Comparison of ENCODE assay signal across 22 mouse cellular contexts in the genomic region with DNA sequence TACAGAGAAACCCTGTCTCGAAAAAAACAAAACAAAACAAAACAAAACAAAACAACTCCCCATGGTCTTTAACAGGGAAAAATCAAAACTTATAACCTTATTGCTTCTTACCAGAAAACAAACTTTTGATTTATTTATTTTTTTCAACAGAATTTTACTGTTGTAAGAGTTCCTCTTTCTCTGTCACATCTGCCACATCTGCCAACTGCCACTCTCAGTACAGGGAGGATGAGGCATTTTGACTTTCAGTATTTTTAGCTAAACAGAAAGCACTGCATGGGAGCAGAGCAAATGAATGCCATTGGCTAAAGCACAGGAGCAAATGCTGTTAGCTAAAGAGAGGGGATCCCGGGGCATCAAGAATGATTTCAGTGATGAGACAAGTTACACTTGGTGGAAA.
DNase-seq lines count a peak whose midpoint lies in the region; ATAC-seq and TF ChIP-seq lines count a peak whose summit lies in the region.
"Had no signal": no experiment of that assay in that cellular context is flagged by ENCODE, and none has a peak within 500 bp of the region (broad histone marks: within the 10 kb centered on the region; RNA-seq: fewer than 3 reads in every experiment).

No protein-coding gene starts in this region.

- peak; percentile 31 for DNase-seq in thymus, postnatal 14 days
- no peak for DNase-seq in thymus, adult 2 months
- peak; percentile 27 for DNase-seq in CH12.LX (ENCODE audit: extremely low read depth)
- DNase-seq in MEL (ENCODE audit: low read depth, low spot score) = peak; percentile 60
- DNase-seq in heart, postnatal 10 days = no peak
- DNase-seq: adrenal gland, adult 2 months; adrenal gland, postnatal 10 days; adrenal gland, postnatal 25 days; cerebellum, adult 11 months; cerebellum, adult 18-20 months; cerebellum, adult 8-10 months; cerebellum, adult 9-11 months; cerebellum, postnatal 14 days; cerebellum, postnatal 36 days; embryo, embryonic 11 days had no signal

- in situ Hi-C loops in CH12.LX (cut with MboI; ENCODE audit: low pct_ligation_motif_present, low pct_unique_long_range_greater_than_20kb, low sequenced_read_pairs) = no loop called here

- dilution Hi-C loops in CH12.LX (cut with MboI; ENCODE audit: extremely low pct_ligation_motif_present, extremely low pct_unique_long_range_greater_than_20kb, low sequenced_read_pairs) = no loop called here

- TF ChIP-seq EP300 in CH12.LX (IDR thresholded peaks at IDR 0.05; ENCODE audit: low read length) = no peak
- peak; percentile 49 to 74; a peak in 3 of 4 replicates for TF ChIP-seq EP300 in MEL (IDR thresholded peaks at IDR 0.05; ENCODE audit: low read depth in 1 of 2, low read length in 2 of 2)

- no peaks in the 10 kb centered on the region for H3K9me3 ChIP-seq in CH12.LX (replicated peaks; ENCODE audit: low read length)
- no peaks in the 10 kb centered on the region for H3K9me3 ChIP-seq in MEL (replicated peaks; ENCODE audit: insufficient read depth, low read length)
- no peaks in the 10 kb centered on the region for H3K9me3 ChIP-seq in midbrain, embryonic 16.5 days (replicated peaks; ENCODE audit: control insufficient read depth, low read length, poor library complexity, severe bottlenecking)
- H3K9me3 ChIP-seq: embryonic facial prominence, embryonic 13.5 days; embryonic facial prominence, embryonic 15.5 days; forebrain, embryonic 10.5 days; forebrain, embryonic 12.5 days; G1E had no signal

- TF ChIP-seq POLR2A in thymus, adult 2 months (IDR thresholded peaks at IDR 0.05; ENCODE audit: control insufficient read depth, extremely low read depth, insufficient read depth, low read length, poor library complexity) = no peak
- TF ChIP-seq POLR2A in CH12.LX (IDR thresholded peaks at IDR 0.05; ENCODE audit: low read depth, low read length) = no peak
- no peak for TF ChIP-seq POLR2A in MEL (IDR thresholded peaks at IDR 0.05; ENCODE audit: control insufficient read depth in 1 of 2, insufficient read depth in 1 of 2, low read depth in 1 of 2, low read length in 2 of 2, poor library complexity in 1 of 2)

- intact Hi-C loops in heart, postnatal 10 days (cut with DNase I) = no loop called here

- TF ChIP-seq RAD21 in CH12.LX (IDR thresholded peaks at IDR 0.05; ENCODE audit: low read depth, low read length) (no peak), MEL (IDR thresholded peaks at IDR 0.05; ENCODE audit: low read depth, low read length) (no peak)

- H3K9ac ChIP-seq in CH12.LX (ENCODE audit: insufficient read depth, low read depth) = no peak overlapping the region
- H3K9ac ChIP-seq in MEL (ENCODE audit: control insufficient read depth, low read depth, low read length, poor library complexity, severe bottlenecking) = no peak overlapping the region
- H3K9ac ChIP-seq in midbrain, embryonic 16.5 days (ENCODE audit: low read depth, low read length) = no peak overlapping the region
- H3K9ac ChIP-seq: embryonic facial prominence, embryonic 13.5 days; embryonic facial prominence, embryonic 15.5 days; forebrain, embryonic 12.5 days had no signal

- H3K36me3 ChIP-seq in thymus, adult 2 months (ENCODE audit: control insufficient read depth, insufficient read depth, low read length) = no peaks in the 10 kb centered on the region
- no peaks in the 10 kb centered on the region for H3K36me3 ChIP-seq in CH12.LX (replicated peaks in 1 of 2; ENCODE audit: control insufficient read depth in 1 of 2, insufficient read depth in 1 of 2, low read length in 1 of 2)
- H3K36me3 ChIP-seq in MEL (ENCODE audit: control insufficient read depth in 1 of 2, insufficient read depth in 2 of 2, low read length in 2 of 2) = peaks cover 0 to 11% of the 10 kb centered on the region in 2 experiments; a peak in 2 of 4 replicates
- no peaks in the 10 kb centered on the region for H3K36me3 ChIP-seq in midbrain, embryonic 16.5 days (ENCODE audit: control insufficient read depth, insufficient read depth, low read length)
- H3K36me3 ChIP-seq: embryonic facial prominence, embryonic 13.5 days; embryonic facial prominence, embryonic 15.5 days; forebrain, embryonic 10.5 days; forebrain, embryonic 12.5 days; G1E had no signal

- H3K27ac ChIP-seq in thymus, adult 2 months (ENCODE audit: control insufficient read depth, insufficient read depth, low read length) = no peak overlapping the region
- H3K27ac ChIP-seq in CH12.LX (ENCODE audit: insufficient read depth, low read depth) (no peak overlapping the region), MEL (ENCODE audit: control insufficient read depth, low read depth, low read length) (no peak overlapping the region)
- H3K27ac ChIP-seq in midbrain, embryonic 16.5 days (ENCODE audit: low read length) = no peak overlapping the region
- H3K27ac ChIP-seq: embryonic facial prominence, embryonic 13.5 days; embryonic facial prominence, embryonic 15.5 days; forebrain, embryonic 10.5 days; forebrain, embryonic 12.5 days had no signal

- no peak for TF ChIP-seq CTCF in thymus, adult 2 months (IDR thresholded peaks at IDR 0.05; ENCODE audit: borderline replicate concordance, control insufficient read depth, extremely low read depth, insufficient read depth, low read length, poor library complexity)
- no peak for TF ChIP-seq CTCF in CH12.LX (conservative IDR thresholded peaks at IDR 0.05 in 1 of 2, IDR thresholded peaks at IDR 0.05 in 1 of 2; ENCODE audit: low read depth in 2 of 2, low read length in 2 of 2)
- TF ChIP-seq CTCF in MEL (IDR thresholded peaks at IDR 0.05 in 2 of 3, conservative IDR thresholded peaks at IDR 0.05 in 1 of 3; ENCODE audit: control insufficient read depth in 1 of 3, insufficient read depth in 1 of 3, low read depth in 2 of 3, low read length in 3 of 3, poor library complexity in 1 of 3, severe bottlenecking in 1 of 3) = no peak

- WGBS in thymus, adult 2 months = 74% methylated on average over 2 of the region's 2 CpGs
- WGBS in midbrain, embryonic 16.5 days = 77% methylated on average over 2 of the region's 2 CpGs

- peak overlapping the region; percentile 6; the same call in 1 of the 2 replicates for H3K4me2 ChIP-seq in CH12.LX (ENCODE audit: insufficient read depth, low read depth, poor library complexity, severe bottlenecking)
- no peak overlapping the region for H3K4me2 ChIP-seq in midbrain, embryonic 16.5 days (ENCODE audit: low read length)
- H3K4me2 ChIP-seq: embryonic facial prominence, embryonic 13.5 days; embryonic facial prominence, embryonic 15.5 days; forebrain, embryonic 12.5 days had no signal

- no peaks in the 10 kb centered on the region for H3K27me3 ChIP-seq in thymus, adult 2 months (ENCODE audit: control insufficient read depth, insufficient read depth, low read length)
- H3K27me3 ChIP-seq in CH12.LX (replicated peaks) (no peaks in the 10 kb centered on the region), MEL (ENCODE audit: control insufficient read depth in 1 of 2, insufficient read depth in 2 of 2, low read length in 2 of 2) (no peaks in the 10 kb centered on the region)
- H3K27me3 ChIP-seq in midbrain, embryonic 16.5 days (ENCODE audit: control insufficient read depth, insufficient read depth, low read depth, low read length) = no peaks in the 10 kb centered on the region
- H3K27me3 ChIP-seq: embryonic facial prominence, embryonic 13.5 days; embryonic facial prominence, embryonic 15.5 days; forebrain, embryonic 12.5 days had no signal

- no peak for ATAC-seq in midbrain, embryonic 16.5 days

- H3K79me2 ChIP-seq in CH12.LX (replicated peaks; ENCODE audit: control insufficient read depth, extremely low read depth, insufficient read depth, poor library complexity, severe bottlenecking) (no peaks in the 10 kb centered on the region), MEL (ENCODE audit: control insufficient read depth, insufficient read depth, low read length, poor library complexity) (no peaks in the 10 kb centered on the region)

- H3K4me3 ChIP-seq in thymus, adult 2 months (ENCODE audit: control insufficient read depth, insufficient read depth, low read length) = no peak overlapping the region
- H3K4me3 ChIP-seq in CH12.LX (replicated peaks in 1 of 3; ENCODE audit: low read depth in 2 of 3, low read length in 2 of 3, poor library complexity in 1 of 3) (no peak overlapping the region), MEL (ENCODE audit: control insufficient read depth in 1 of 2, insufficient read depth in 1 of 2, low read depth in 2 of 2, low read length in 2 of 2) (peak overlapping the region in 1 of 2 experiments; percentile 44; a peak in 1 of 4 replicates)
- H3K4me3 ChIP-seq in midbrain, embryonic 16.5 days (ENCODE audit: low read depth, low read length) = no peak overlapping the region
- H3K4me3 ChIP-seq: embryonic facial prominence, embryonic 13.5 days; embryonic facial prominence, embryonic 15.5 days; erythroblast, embryonic 14.5 days; forebrain, embryonic 10.5 days; forebrain, embryonic 12.5 days had no signal

- H3K4me1 ChIP-seq in thymus, adult 2 months (replicated peaks; ENCODE audit: control insufficient read depth, insufficient read depth, low read length) = no peaks in the 10 kb centered on the region
- H3K4me1 ChIP-seq in CH12.LX (ENCODE audit: control insufficient read depth in 1 of 2, insufficient read depth in 2 of 2) = peaks cover 0 to 6% of the 10 kb centered on the region in 2 experiments; a peak in 2 of 4 replicates
- H3K4me1 ChIP-seq in MEL (ENCODE audit: control insufficient read depth in 1 of 2, insufficient read depth in 2 of 2, low read length in 2 of 2) = peaks cover 3 to 7% of the 10 kb centered on the region in 2 experiments; a peak in 2 of 4 replicates
- H3K4me1 ChIP-seq in midbrain, embryonic 16.5 days (ENCODE audit: control insufficient read depth, insufficient read depth, low read length) = no peaks in the 10 kb centered on the region
- H3K4me1 ChIP-seq: embryonic facial prominence, embryonic 13.5 days; embryonic facial prominence, embryonic 15.5 days; forebrain, embryonic 10.5 days had no signal

TF ChIP-seq in CH12.LX, 34 proteins besides CTCF, POLR2A, EP300 and RAD21:
- TF ChIP-seq JUN (IDR thresholded peaks at IDR 0.05; ENCODE audit: insufficient read depth, low read depth, low read length) (no peak), NRF1 (IDR thresholded peaks at IDR 0.05; ENCODE audit: low read depth, low read length) (no peak), MEF2A (IDR thresholded peaks at IDR 0.05; ENCODE audit: borderline replicate concordance, low read depth, low read length) (no peak), CHD2 (IDR thresholded peaks at IDR 0.05; ENCODE audit: low read length) (no peak), USF2 (conservative IDR thresholded peaks at IDR 0.05; ENCODE audit: low read depth, low read length) (no peak)

TF ChIP-seq in MEL, 35 proteins besides CTCF, POLR2A, EP300 and RAD21 (continues in another document):
- TF ChIP-seq SIN3A (IDR thresholded peaks at IDR 0.05; ENCODE audit: low read length) (no peak), MYB (IDR thresholded peaks at IDR 0.05; ENCODE audit: low read depth, low read length) (peak; percentile 70), GATA1 (IDR thresholded peaks at IDR 0.05; ENCODE audit: low read depth, low read length) (no peak), UBTF (IDR thresholded peaks at IDR 0.05; ENCODE audit: borderline replicate concordance, insufficient read depth, low read depth, low read length) (no peak), JUND (IDR thresholded peaks at IDR 0.05; ENCODE audit: low read depth, low read length) (no peak), RCOR1 (IDR thresholded peaks at IDR 0.05; ENCODE audit: low read depth, low read length) (peak; percentile 54; the same call in 1 of the 2 replicates), MAFK (IDR thresholded peaks at IDR 0.05; ENCODE audit: borderline replicate concordance, low read depth, low read length) (no peak)

Comparison
In these comparisons a context has a peak if more than half of its experiments do, and no peak if none do; other contexts are left out.
1. DNase-seq: peak in thymus, postnatal 14 days (single experiment), CH12.LX (single experiment) and MEL (single experiment); none in thymus, adult 2 months (single experiment) and heart, postnatal 10 days (0 of 2).